Mouse (Mus musculus) limb, embryonic 11.5 days (tissue): Measurements from ENCODE around the gene Nfyc. TPM values are rescaled to one million over a fixed set of nuclear protein-coding genes. Genes with fewer than 3 reads are reported as not detected.

ENCODE experiments used
- ATAC-seq: fragments of 200-750 bp; cut with Nextera tagmentation; 2 replicates; pipeline ENCODE4 v1.8.0; 2017; ENCODE audit warnings: low read depth; ENCODE audit not compliant: insufficient number of reproducible peaks, low FRiP score, low TSS enrichment
- DNase-seq: peaks from one replicate; pipeline ENCODE4 v3.0.0-alpha.2; 2015; ENCODE audit warnings: low spot score
- H3K27ac ChIP-seq: fragments of 300-500 bp; sonication (generic); replicated peaks from 2 replicates; pipeline ENCODE4 v1.5.1; 2014; ENCODE audit warnings: low read depth, mild to moderate bottlenecking, low read length
- H3K27me3 ChIP-seq: fragments of 300-500 bp; sonication (generic); 2 replicates; pipeline ENCODE4 v1.6.1; 2014; ENCODE audit warnings: mild to moderate bottlenecking, low read length, mixed read lengths; ENCODE audit not compliant: control insufficient read depth, insufficient read depth
- H3K36me3 ChIP-seq: fragments of 300-500 bp; sonication (generic); 2 replicates; pipeline ENCODE4 v1.6.1; 2014; ENCODE audit warnings: mild to moderate bottlenecking, low read length, moderate library complexity, mixed read lengths; ENCODE audit not compliant: control insufficient read depth, insufficient read depth
- H3K4me1 ChIP-seq: fragments of 300-500 bp; sonication (generic); 2 replicates; pipeline ENCODE4 v1.6.1; 2014; ENCODE audit warnings: low read length, mixed read lengths; ENCODE audit not compliant: control insufficient read depth, insufficient read depth
- H3K4me2 ChIP-seq: fragments of 300-500 bp; sonication (generic); 2 replicates; pipeline ENCODE4 v1.6.1; 2014; ENCODE audit warnings: low read depth, mild to moderate bottlenecking, moderate library complexity; ENCODE audit not compliant: severe bottlenecking
- H3K4me3 ChIP-seq: fragments of 300-500 bp; sonication (generic); 2 replicates; pipeline ENCODE4 v1.5.1; 2014; ENCODE audit warnings: low read depth, low read length
- H3K9ac ChIP-seq: fragments of 300-500 bp; sonication (generic); 2 replicates; pipeline ENCODE4 v1.6.1; 2014; ENCODE audit warnings: mild to moderate bottlenecking, low read length
- H3K9me3 ChIP-seq: fragments of 300-500 bp; sonication (generic); 2 replicates; pipeline ENCODE4 v1.6.1; 2016; ENCODE audit warnings: low read length; ENCODE audit not compliant: control insufficient read depth
- WGBS: fragments of 180-500 bp; shearing (Covaris S2); extraction: QIAGEN DNeasy Blood & Tissue Kit; methylation state at CpG from one replicate; pipeline ENCODE4 v1.1.7; 2014; 5-methylcytosine and 5-hydroxymethylcytosine counted together
- polyA plus RNA-seq: library from polyadenylated mRNA; unstranded; fragments of >200 nt; fragmentation: Nextera tagmentation; extraction: Ambion mirVana; gene quantifications from 2 replicates; pipeline ENCODE4 v1.2.1, GENCODE M21; 2014

Gene Nfyc
- polyA plus RNA-seq, 1 experiment from 2014 or later: 133 TPM

DNA sequence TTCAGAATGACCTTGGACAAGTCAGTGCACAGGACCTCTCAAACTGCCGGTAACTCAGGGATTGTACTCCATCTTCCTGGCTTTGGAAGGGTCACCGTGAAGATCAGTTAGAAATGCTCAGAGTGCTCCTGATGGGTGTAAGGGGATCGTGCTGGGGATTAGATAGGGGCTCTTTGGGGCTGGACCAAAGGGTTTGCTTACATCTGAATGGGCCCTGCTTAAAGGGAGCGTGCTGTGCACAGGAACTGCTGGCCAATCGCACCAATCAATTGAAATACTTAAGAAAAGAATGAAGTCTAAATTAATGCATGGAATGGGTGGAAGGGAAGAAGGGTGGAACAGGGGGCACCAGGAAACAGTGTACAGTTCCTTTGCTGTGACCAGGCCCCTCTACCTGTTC, 75.6 kb downstream of the Nfyc start:
- Histone ChIP-seq H3K36me3 (no peaks in the 10 kb centered on the region; the same call in none of the 2 replicates), H3K9me3 (no peaks in the 10 kb centered on the region), H3K4me1 (no peaks in the 10 kb centered on the region), H3K27ac (no peak overlapping the region), H3K9ac (no peak overlapping the region), H3K27me3 (peaks cover 12% of the 10 kb centered on the region), H3K4me2 (no peak overlapping the region), H3K4me3 (no peak overlapping the region)
- 58% methylated on average over 5 of the region's 5 CpGs for WGBS
- DNase-seq (no peak), ATAC-seq (no peak)

DNA sequence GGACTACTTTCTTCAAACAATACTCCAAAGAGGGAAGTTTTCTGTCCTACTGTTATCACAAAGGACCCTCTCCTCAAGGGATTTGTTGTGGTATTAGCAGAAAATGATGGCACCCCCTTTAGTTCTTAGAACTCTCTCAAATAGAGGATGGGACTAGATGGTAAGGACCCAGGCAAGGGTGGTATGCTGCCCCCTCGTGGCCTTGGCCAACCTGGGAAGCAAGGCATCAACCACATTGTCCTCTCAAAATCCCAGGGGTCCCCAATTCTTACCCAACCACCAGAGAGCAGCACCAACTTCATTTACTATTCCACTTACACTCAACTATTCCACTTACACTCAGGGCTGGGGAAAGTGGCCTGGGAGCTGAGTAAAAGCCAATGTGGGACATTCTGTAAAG, 76.1 kb downstream of the Nfyc start:
- 4% methylated on average over 1 of the region's 1 CpGs for WGBS

DNA sequence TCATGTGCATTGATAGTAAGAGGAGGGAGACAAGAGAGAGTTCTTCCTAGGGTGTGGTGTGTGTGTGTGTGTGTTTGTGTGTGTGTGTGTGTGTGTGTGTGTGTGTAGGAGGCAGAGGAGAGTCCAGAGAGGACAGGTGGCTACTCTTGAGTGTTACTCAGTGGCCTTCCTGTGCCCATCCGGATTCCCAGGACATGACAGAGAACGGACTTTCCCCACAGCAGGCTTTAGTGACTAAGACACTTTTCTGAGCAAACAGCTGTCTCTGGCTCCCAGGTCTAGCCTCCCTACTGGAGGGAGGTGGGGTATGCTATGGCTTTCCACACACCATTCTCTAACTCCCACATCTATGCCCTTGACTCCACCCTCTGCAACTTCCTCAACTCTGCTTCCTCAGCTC, 81.8 kb downstream of the Nfyc start:
- no peak overlapping the region for H3K27ac ChIP-seq
- ATAC-seq (no peak), DNase-seq (no peak)
- no peaks in the 10 kb centered on the region for H3K9me3 ChIP-seq
- H3K4me3 ChIP-seq: no peak overlapping the region
- 29% methylated on average over 2 of the region's 2 CpGs for WGBS
- H3K9ac ChIP-seq: no peak overlapping the region
- peaks cover 63% of the 10 kb centered on the region for H3K27me3 ChIP-seq
- no peaks in the 10 kb centered on the region for H3K36me3 ChIP-seq
- H3K4me2 ChIP-seq: no peak overlapping the region
- peaks cover 8% of the 10 kb centered on the region for H3K4me1 ChIP-seq

More for the DNA sequence above, 76.1 kb downstream of the Nfyc start:
- DNase-seq (peak; percentile 80), ATAC-seq (no peak)
- Histone ChIP-seq H3K4me1 (no peaks in the 10 kb centered on the region), H3K36me3 (no peaks in the 10 kb centered on the region; the same call in none of the 2 replicates), H3K4me3 (no peak overlapping the region), H3K4me2 (no peak overlapping the region), H3K9ac (no peak overlapping the region), H3K27ac (no peak overlapping the region), H3K9me3 (no peaks in the 10 kb centered on the region), H3K27me3 (peaks cover 14% of the 10 kb centered on the region)

DNA sequence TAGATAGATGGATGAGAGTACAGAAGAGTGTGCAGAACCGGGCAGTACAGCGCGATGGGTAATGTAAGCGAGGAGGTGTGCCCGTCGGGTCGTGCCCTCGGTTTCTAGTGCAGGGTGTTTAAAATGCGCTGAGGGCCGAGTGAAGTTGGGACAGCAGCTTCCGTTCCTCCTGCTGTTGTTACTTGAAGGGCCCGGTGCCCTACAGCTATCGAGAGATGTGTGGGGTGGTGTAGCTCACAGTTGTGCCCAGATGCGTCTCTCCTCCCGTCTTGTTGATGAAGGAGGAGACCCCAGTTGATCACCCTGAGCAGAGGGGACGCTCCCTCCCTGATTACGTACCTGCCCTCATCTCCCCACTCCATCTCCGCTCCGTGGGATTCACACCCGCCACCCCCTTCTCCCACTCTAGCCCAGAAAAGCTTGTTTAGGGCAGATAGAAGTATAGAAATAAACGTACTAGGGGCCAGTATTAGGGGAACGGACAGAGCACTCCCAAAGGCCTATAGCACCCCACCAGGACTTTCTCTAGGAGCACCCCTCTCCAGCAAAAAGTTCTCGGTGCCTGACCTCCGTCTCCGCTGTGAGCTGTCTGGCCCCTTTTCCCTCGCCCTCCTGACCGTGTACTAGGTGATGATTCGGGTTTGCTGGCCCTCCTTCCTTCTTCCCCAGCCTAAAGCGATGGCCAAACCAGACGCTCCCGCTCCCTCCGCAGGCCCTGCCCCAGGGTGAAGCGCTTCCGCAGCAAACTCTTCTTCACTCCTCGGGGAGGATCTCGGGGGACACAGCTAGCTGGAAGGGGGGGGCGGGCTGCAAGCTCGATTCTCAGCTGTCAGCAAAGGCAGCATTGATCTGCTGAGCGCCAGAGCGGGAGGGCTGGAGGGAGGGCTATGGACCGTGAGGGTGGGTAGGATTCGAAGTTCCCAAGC, 83.2 kb downstream of the Nfyc start, which contains the start of gene Kcnq4:
TSS of gene Kcnq4 (minus strand) at position 672 of the 926 bp plus-strand sequence.
- Histone ChIP-seq H3K4me2 (peak within 1 kb of the TSS; percentile 100), H3K27me3 (peaks cover 63% of the 10 kb centered on the region), H3K9ac (0 out of 2 replicates have a peak within 1 kb of the TSS, but pooled peaks have one; percentile 4), H3K4me3 (peak within 1 kb of the TSS; percentile 47), H3K27ac (no peak within 1 kb of the TSS), H3K9me3 (no peaks in the 10 kb centered on the region), H3K36me3 (no peaks in the 10 kb centered on the region), H3K4me1 (peaks cover 8% of the 10 kb centered on the region)
- 1% methylated on average over 42 of the region's 42 CpGs for WGBS
- ATAC-seq (no peak), DNase-seq (peak; percentile 36)

DNA sequence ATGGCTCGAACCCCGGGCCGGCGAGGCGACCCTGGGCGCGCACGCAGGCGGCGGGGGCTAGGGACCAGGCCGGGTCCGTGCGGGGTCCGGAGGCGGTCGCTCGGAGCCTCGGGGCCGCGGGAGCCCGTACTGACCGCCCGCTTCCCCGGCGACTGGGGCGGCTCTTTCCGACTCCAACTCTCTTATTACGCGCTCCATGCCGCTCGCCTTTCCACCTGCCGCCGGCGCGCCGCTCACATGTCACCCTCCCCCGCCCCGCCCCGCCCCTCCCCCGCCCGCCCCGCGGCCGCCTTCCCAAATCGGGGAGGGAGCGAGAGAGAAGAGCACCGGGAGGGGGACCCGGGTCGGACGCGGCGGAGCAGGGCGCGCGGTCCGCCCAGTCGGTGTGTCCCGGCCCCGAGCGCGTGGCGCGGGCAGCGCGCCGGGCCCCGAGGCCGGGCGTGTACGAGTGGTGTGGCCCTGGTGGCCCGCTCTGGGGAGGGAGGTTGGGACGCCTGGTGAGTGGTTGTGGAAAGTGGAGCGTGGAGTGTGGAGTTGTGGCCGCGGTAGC, 84.1 kb downstream of the Nfyc start:
- H3K27me3 ChIP-seq: peaks cover 66% of the 10 kb centered on the region
- WGBS: 0% methylated on average over 36 of the region's 75 CpGs
- H3K9me3 ChIP-seq: no peaks in the 10 kb centered on the region
- H3K4me1 ChIP-seq: peaks cover 8% of the 10 kb centered on the region
- H3K4me2 ChIP-seq: peak overlapping the region; percentile 100
- ATAC-seq (peak; percentile 24), DNase-seq (peak; percentile 51)
- peak overlapping the region; percentile 30 for H3K9ac ChIP-seq
- H3K36me3 ChIP-seq: no peaks in the 10 kb centered on the region
- H3K4me3 ChIP-seq: peak overlapping the region; percentile 47
- no peak overlapping the region for H3K27ac ChIP-seq

DNA sequence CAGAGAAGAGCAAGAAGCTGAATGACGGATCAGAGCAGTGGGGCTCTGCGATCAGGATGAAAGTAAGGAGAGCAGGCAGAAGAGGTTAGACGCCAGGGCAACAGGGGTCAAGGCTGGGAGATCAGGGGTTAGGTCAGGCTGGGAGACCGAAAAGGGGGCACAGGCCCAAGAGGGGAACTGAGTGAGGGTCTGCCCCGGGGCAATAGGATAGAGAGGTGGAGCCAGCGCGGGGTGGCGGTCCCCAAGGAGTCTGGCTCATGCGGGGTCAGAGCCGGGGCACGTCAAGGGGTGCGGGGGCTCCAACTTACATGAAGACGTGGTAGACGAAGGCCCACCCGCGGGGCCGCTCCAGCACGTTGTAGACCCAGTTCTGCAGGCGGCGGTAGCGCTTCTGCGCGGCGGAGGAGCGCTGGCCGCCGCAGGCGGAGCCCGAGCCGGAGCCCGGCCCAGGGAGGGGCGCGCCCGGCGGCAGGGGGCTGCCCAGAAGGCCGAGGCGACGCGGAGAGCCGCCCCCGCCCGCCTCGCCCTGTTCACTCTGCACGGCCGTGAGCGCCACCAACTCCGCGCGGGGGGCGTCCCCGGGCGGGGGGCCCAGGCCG, 84.7 kb downstream of the Nfyc start:
- peak overlapping the region; percentile 30 for H3K9ac ChIP-seq
- H3K27me3 ChIP-seq: peaks cover 65% of the 10 kb centered on the region
- no peak overlapping the region for H3K27ac ChIP-seq
- H3K4me3 ChIP-seq: peak overlapping the region; percentile 47
- ATAC-seq (peak; percentile 31; the same call in 1 of the 2 replicates), DNase-seq (peak; percentile 49)
- H3K4me2 ChIP-seq: peak overlapping the region; percentile 100
- H3K36me3 ChIP-seq: no peaks in the 10 kb centered on the region
- 3% methylated on average over 46 of the region's 53 CpGs for WGBS
- H3K9me3 ChIP-seq: no peaks in the 10 kb centered on the region
- H3K4me1 ChIP-seq: peaks cover 8% of the 10 kb centered on the region

DNA sequence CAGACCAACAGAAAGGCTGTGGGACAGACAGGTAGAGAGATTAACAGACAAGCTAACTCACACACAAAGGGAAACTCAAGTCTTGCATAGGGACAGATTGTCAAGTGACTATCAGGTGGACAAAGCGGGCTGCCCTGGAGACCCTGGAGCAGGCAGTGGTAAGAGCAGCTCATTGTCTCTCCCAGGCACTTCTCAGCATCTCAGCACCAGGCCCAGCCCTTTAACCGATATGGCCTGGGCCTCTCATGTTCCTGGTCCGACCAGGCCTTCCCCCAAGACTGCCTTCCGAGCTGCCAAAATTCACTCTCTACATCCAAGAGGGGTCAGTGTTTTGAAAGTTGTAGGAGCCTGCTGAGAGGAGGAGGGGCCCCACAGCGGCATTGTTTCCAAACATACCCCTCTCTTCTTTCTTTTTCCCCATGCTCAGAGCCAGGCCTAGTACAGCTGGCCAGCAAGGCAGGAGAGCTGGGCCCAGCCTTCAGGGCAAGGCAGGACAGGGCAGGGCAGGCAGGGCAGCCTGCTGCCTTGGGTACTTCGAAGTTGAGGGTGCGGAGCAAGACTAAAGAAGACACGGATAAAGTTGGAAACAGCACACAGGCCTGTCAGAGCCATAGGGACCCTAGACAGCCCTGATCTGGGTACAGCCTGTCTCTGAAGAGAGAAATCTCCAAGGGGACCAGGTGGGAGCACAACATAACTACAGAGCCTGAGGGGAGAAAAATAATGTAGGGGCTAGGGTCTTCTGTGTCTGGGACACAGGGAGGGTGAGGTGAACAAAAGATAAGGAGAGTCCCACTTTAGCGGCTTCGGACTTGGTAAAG, 85.4 kb downstream of the Nfyc start:
- H3K36me3 ChIP-seq: no peaks in the 10 kb centered on the region
- H3K9ac ChIP-seq: no peak overlapping the region
- ATAC-seq (no peak), DNase-seq (no peak)
- 17% methylated on average over 10 of the region's 10 CpGs for WGBS
- peaks cover 58% of the 10 kb centered on the region for H3K27me3 ChIP-seq
- 0 out of 2 replicates have a peak overlapping the region, but pooled peaks have one; percentile 47 for H3K4me3 ChIP-seq
- H3K27ac ChIP-seq: no peak overlapping the region
- peaks cover 8% of the 10 kb centered on the region for H3K4me1 ChIP-seq
- H3K4me2 ChIP-seq: no peak overlapping the region; the same call in 1 of the 2 replicates
- no peaks in the 10 kb centered on the region for H3K9me3 ChIP-seq

DNA sequence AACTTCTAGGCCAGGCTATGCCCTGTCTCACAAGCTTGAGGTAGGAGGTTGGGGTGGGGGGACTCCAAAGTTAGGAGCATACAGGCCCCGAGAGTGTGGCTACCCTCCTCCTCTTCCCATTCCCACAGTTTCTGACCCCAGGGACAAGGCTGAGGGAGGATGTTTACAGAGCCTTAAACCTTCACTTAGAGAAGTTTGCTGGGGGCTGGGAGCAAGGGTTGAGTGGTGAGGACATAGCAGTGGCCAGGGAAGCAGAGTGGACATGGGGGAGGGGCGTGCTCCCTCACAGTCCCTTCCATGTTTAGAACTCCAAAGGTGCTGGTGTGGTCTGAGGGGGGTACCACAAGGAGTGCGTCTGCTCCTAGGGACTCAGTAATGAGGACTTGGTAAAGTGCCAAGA, 87.7 kb downstream of the Nfyc start:
- H3K4me2 ChIP-seq: no peak overlapping the region
- peaks cover 8% of the 10 kb centered on the region for H3K4me1 ChIP-seq
- no peak for ATAC-seq
- H3K4me3 ChIP-seq: no peak overlapping the region
- no peaks in the 10 kb centered on the region for H3K9me3 ChIP-seq
- no peak for DNase-seq
- peaks cover 40% of the 10 kb centered on the region for H3K27me3 ChIP-seq
- H3K27ac ChIP-seq: no peak overlapping the region
- 57% methylated on average over 3 of the region's 3 CpGs for WGBS
- no peaks in the 10 kb centered on the region for H3K36me3 ChIP-seq
- H3K9ac ChIP-seq: no peak overlapping the region
